Mouse (Mus musculus): Measurements from ENCODE around the gene Akr1c6.

GRCm38 (mm10) chr13:4465641-4466040 lies 31.5 kb downstream of the Akr1c6 start:
- TF ChIP-seq POLR2A (IDR thresholded peaks at IDR 0.05; ENCODE audit: control insufficient read depth, extremely low read depth, insufficient read depth, low read length, poor library complexity) (no peak), CTCF (IDR thresholded peaks at IDR 0.05; ENCODE audit: borderline replicate concordance, control insufficient read depth, extremely low read depth, insufficient read depth, low read length, poor library complexity) (no peak)

Data from thymus, adult 2 months (tissue).